Mouse (Mus musculus): ENCODE measurements at regions not wholly inside any gene's neighbourhood (a gene's known extent, or its start where the extent isn't known, plus 50 kb on each side); places are given as distances from the start of the nearest gene placed in this dataset.

- no peak for DNase-seq (ENCODE audit: low spot score in 2 of 2)
Observed at GRCm38 (mm10) chr10:38147421-38147820, 674.2 kb downstream of the Rfpl4b start.

GRCm38 (mm10) chr10:38139196-38139595 lies 682.4 kb downstream of the Rfpl4b start:
- DNase-seq (ENCODE audit: low spot score in 2 of 2) = no peak

GRCm38 (mm10) chr10:38121911-38122573 lies 699.5 kb downstream of the Rfpl4b start:
- no peak for DNase-seq (ENCODE audit: low spot score in 2 of 2)

- DNase-seq (ENCODE audit: low spot score in 2 of 2) = no peak
Observed at GRCm38 (mm10) chr10:38118601-38119000, 703.0 kb downstream of the Rfpl4b start.

- no peak for DNase-seq (ENCODE audit: low spot score in 2 of 2)
Observed at GRCm38 (mm10) chr10:38116516-38116915, 705.1 kb downstream of the Rfpl4b start.

GRCm38 (mm10) chr10:38114194-38114593 lies 707.4 kb downstream of the Rfpl4b start:
- DNase-seq (ENCODE audit: low spot score in 2 of 2) = no peak

GRCm38 (mm10) chr10:38108591-38108990 lies 713.0 kb downstream of the Rfpl4b start:
- no peak for DNase-seq (ENCODE audit: low spot score in 2 of 2)

GRCm38 (mm10) chr10:38103570-38103969 lies 718.0 kb downstream of the Rfpl4b start:
- DNase-seq (ENCODE audit: low spot score in 2 of 2) = no peak

GRCm38 (mm10) chr10:38078521-38078920 lies 743.1 kb downstream of the Rfpl4b start:
- DNase-seq (ENCODE audit: low spot score in 2 of 2) = no peak

GRCm38 (mm10) chr10:38072394-38072793 lies 749.2 kb downstream of the Rfpl4b start:
- DNase-seq (ENCODE audit: low spot score in 2 of 2) = no peak

- no peak for DNase-seq (ENCODE audit: low spot score in 2 of 2)
Observed at GRCm38 (mm10) chr10:38059050-38059449, 762.5 kb downstream of the Rfpl4b start.

GRCm38 (mm10) chr10:38010452-38010851 lies 811.1 kb downstream of the Rfpl4b start:
- no peak for DNase-seq (ENCODE audit: low spot score in 2 of 2)

GRCm38 (mm10) chr10:37995691-37996445 lies 825.7 kb downstream of the Rfpl4b start:
- DNase-seq (ENCODE audit: low spot score in 2 of 2) = no peak

GRCm38 (mm10) chr10:37988297-37989263 lies 833.0 kb downstream of the Rfpl4b start:
- no peak for DNase-seq (ENCODE audit: low spot score in 2 of 2)

GRCm38 (mm10) chr10:37978899-37979539 lies 840.3 kb upstream of the Marcks start:
- DNase-seq (ENCODE audit: low spot score in 2 of 2) = no peak

- DNase-seq (ENCODE audit: low spot score in 2 of 2) = no peak
Observed at GRCm38 (mm10) chr10:37960051-37960450, 821.3 kb upstream of the Marcks start.

GRCm38 (mm10) chr10:37914780-37915179 lies 776.1 kb upstream of the Marcks start:
- DNase-seq (ENCODE audit: low spot score in 2 of 2) = no peak

GRCm38 (mm10) chr10:37911669-37912068 lies 772.9 kb upstream of the Marcks start:
- DNase-seq (ENCODE audit: low spot score in 2 of 2) = no peak

GRCm38 (mm10) chr10:37908276-37908675 lies 769.6 kb upstream of the Marcks start:
- DNase-seq (ENCODE audit: low spot score in 2 of 2) = no peak

- peak; percentile 6 to 13 for DNase-seq (ENCODE audit: low spot score in 2 of 2)
Observed at GRCm38 (mm10) chr10:37907731-37908130, 769.0 kb upstream of the Marcks start.

- no peak for DNase-seq (ENCODE audit: low spot score in 2 of 2)
Observed at GRCm38 (mm10) chr10:37887961-37888360, 749.2 kb upstream of the Marcks start.

Data from layer of hippocampus, adult 8-10 months (tissue).